Mouse (Mus musculus): ENCODE data around the gene Cox4i1. TPM values are rescaled to one million over a fixed set of nuclear protein-coding genes. Genes with fewer than 3 reads are reported as not detected.

Gene Cox4i1
- polyA plus RNA-seq, 1 experiment from 2014 or later: 2,414 TPM

- no peaks in the 10 kb centered on the region for H3K36me3 ChIP-seq (ENCODE audit: control insufficient read depth, insufficient read depth)
- no peak for ATAC-seq (replicated peaks; ENCODE audit: extremely low read depth, insufficient read depth, low FRiP score)
- no peak overlapping the region for H3K9ac ChIP-seq (ENCODE audit: low read length)
- H3K9me3 ChIP-seq (replicated peaks; ENCODE audit: control insufficient read depth, low read length): no peaks in the 10 kb centered on the region
- H3K27ac ChIP-seq (ENCODE audit: low read length): no peak overlapping the region
- H3K27me3 ChIP-seq (ENCODE audit: control insufficient read depth, insufficient read depth, low read length): peaks cover 11% of the 10 kb centered on the region
- no peak overlapping the region for H3K4me3 ChIP-seq (ENCODE audit: low read length)
- H3K4me1 ChIP-seq (ENCODE audit: control insufficient read depth, insufficient read depth, low read length): peaks cover 1% of the 10 kb centered on the region; the same call in 1 of the 2 replicates
- WGBS: 60% methylated on average over 5 of the region's 5 CpGs
- no peak overlapping the region for H3K4me2 ChIP-seq (ENCODE audit: low read depth, low read length)
Measured at GRCm38 (mm10) chr8:120685097-120685496, 17.1 kb downstream of the Cox4i1 start.

- no peak for ATAC-seq (replicated peaks; ENCODE audit: extremely low read depth, insufficient read depth, low FRiP score)
- H3K27me3 ChIP-seq (ENCODE audit: control insufficient read depth, insufficient read depth, low read length): peaks cover 11% of the 10 kb centered on the region
- H3K4me1 ChIP-seq (ENCODE audit: control insufficient read depth, insufficient read depth, low read length): no peaks in the 10 kb centered on the region
- H3K36me3 ChIP-seq (ENCODE audit: control insufficient read depth, insufficient read depth): no peaks in the 10 kb centered on the region
- H3K27ac ChIP-seq (ENCODE audit: low read length): no peak overlapping the region
- no peak overlapping the region for H3K4me2 ChIP-seq (ENCODE audit: low read depth, low read length)
- no peak overlapping the region for H3K4me3 ChIP-seq (ENCODE audit: low read length)
- no peak overlapping the region for H3K9ac ChIP-seq (ENCODE audit: low read length)
- 78% methylated on average over 8 of the region's 8 CpGs for WGBS
- H3K9me3 ChIP-seq (replicated peaks; ENCODE audit: control insufficient read depth, low read length): no peaks in the 10 kb centered on the region
Measured at GRCm38 (mm10) chr8:120685591-120685990, 17.6 kb downstream of the Cox4i1 start.

GRCm38 (mm10) chr8:120686051-120686450 lies 18.0 kb downstream of the Cox4i1 start:
- H3K27me3 ChIP-seq (ENCODE audit: control insufficient read depth, insufficient read depth, low read length): peaks cover 11% of the 10 kb centered on the region
- 77% methylated on average over 13 of the region's 13 CpGs for WGBS

GRCm38 (mm10) chr8:120686576-120686975 lies 18.6 kb downstream of the Cox4i1 start:
- Histone ChIP-seq H3K4me2 (ENCODE audit: low read depth, low read length) (no peak overlapping the region), H3K9me3 (replicated peaks; ENCODE audit: control insufficient read depth, low read length) (no peaks in the 10 kb centered on the region), H3K4me1 (ENCODE audit: control insufficient read depth, insufficient read depth, low read length) (no peaks in the 10 kb centered on the region), H3K9ac (ENCODE audit: low read length) (no peak overlapping the region), H3K36me3 (ENCODE audit: control insufficient read depth, insufficient read depth) (no peaks in the 10 kb centered on the region), H3K4me3 (ENCODE audit: low read length) (no peak overlapping the region), H3K27ac (ENCODE audit: low read length) (no peak overlapping the region), H3K27me3 (ENCODE audit: control insufficient read depth, insufficient read depth, low read length) (peaks cover 11% of the 10 kb centered on the region)
- WGBS: 84% methylated on average over 5 of the region's 5 CpGs
- ATAC-seq (replicated peaks; ENCODE audit: extremely low read depth, insufficient read depth, low FRiP score): no peak

More at GRCm38 (mm10) chr8:120686051-120686450, 18.0 kb downstream of the Cox4i1 start:
- Histone ChIP-seq H3K36me3 (ENCODE audit: control insufficient read depth, insufficient read depth) (no peaks in the 10 kb centered on the region), H3K9ac (ENCODE audit: low read length) (no peak overlapping the region), H3K4me2 (ENCODE audit: low read depth, low read length) (no peak overlapping the region), H3K27ac (ENCODE audit: low read length) (no peak overlapping the region), H3K4me3 (ENCODE audit: low read length) (no peak overlapping the region), H3K9me3 (replicated peaks; ENCODE audit: control insufficient read depth, low read length) (no peaks in the 10 kb centered on the region), H3K4me1 (ENCODE audit: control insufficient read depth, insufficient read depth, low read length) (no peaks in the 10 kb centered on the region)
- no peak for ATAC-seq (replicated peaks; ENCODE audit: extremely low read depth, insufficient read depth, low FRiP score)

GRCm38 (mm10) chr8:120687786-120688185 lies 19.8 kb downstream of the Cox4i1 start:
- H3K4me1 ChIP-seq (ENCODE audit: control insufficient read depth, insufficient read depth, low read length): no peaks in the 10 kb centered on the region
- 54% methylated on average over 8 of the region's 8 CpGs for WGBS
- H3K4me3 ChIP-seq (ENCODE audit: low read length): no peak overlapping the region
- peaks cover 11% of the 10 kb centered on the region for H3K27me3 ChIP-seq (ENCODE audit: control insufficient read depth, insufficient read depth, low read length)
- no peaks in the 10 kb centered on the region for H3K36me3 ChIP-seq (ENCODE audit: control insufficient read depth, insufficient read depth)
- no peaks in the 10 kb centered on the region for H3K9me3 ChIP-seq (replicated peaks; ENCODE audit: control insufficient read depth, low read length)
- no peak overlapping the region for H3K9ac ChIP-seq (ENCODE audit: low read length)
- H3K4me2 ChIP-seq (ENCODE audit: low read depth, low read length): no peak overlapping the region
- H3K27ac ChIP-seq (ENCODE audit: low read length): no peak overlapping the region
- no peak for ATAC-seq (replicated peaks; ENCODE audit: extremely low read depth, insufficient read depth, low FRiP score)

GRCm38 (mm10) chr8:120688511-120688910 lies 20.5 kb downstream of the Cox4i1 start:
- H3K4me1 ChIP-seq (ENCODE audit: control insufficient read depth, insufficient read depth, low read length): no peaks in the 10 kb centered on the region
- 77% methylated on average over 7 of the region's 7 CpGs for WGBS
- H3K9ac ChIP-seq (ENCODE audit: low read length): no peak overlapping the region
- no peak for ATAC-seq (replicated peaks; ENCODE audit: extremely low read depth, insufficient read depth, low FRiP score)
- no peak overlapping the region for H3K4me3 ChIP-seq (ENCODE audit: low read length)
- no peaks in the 10 kb centered on the region for H3K9me3 ChIP-seq (replicated peaks; ENCODE audit: control insufficient read depth, low read length)
- H3K27ac ChIP-seq (ENCODE audit: low read length): no peak overlapping the region
- H3K36me3 ChIP-seq (ENCODE audit: control insufficient read depth, insufficient read depth): no peaks in the 10 kb centered on the region
- H3K27me3 ChIP-seq (ENCODE audit: control insufficient read depth, insufficient read depth, low read length): peaks cover 11% of the 10 kb centered on the region
- H3K4me2 ChIP-seq (ENCODE audit: low read depth, low read length): no peak overlapping the region

GRCm38 (mm10) chr8:120692934-120693333 lies 24.9 kb downstream of the Cox4i1 start:
- no peak overlapping the region for H3K4me2 ChIP-seq (ENCODE audit: low read depth, low read length)
- peaks cover 9% of the 10 kb centered on the region; the same call in 1 of the 2 replicates for H3K27me3 ChIP-seq (ENCODE audit: control insufficient read depth, insufficient read depth, low read length)
- no peak overlapping the region for H3K27ac ChIP-seq (ENCODE audit: low read length)
- no peaks in the 10 kb centered on the region for H3K9me3 ChIP-seq (replicated peaks; ENCODE audit: control insufficient read depth, low read length)
- no peaks in the 10 kb centered on the region for H3K36me3 ChIP-seq (ENCODE audit: control insufficient read depth, insufficient read depth)
- WGBS: 64% methylated on average over 4 of the region's 4 CpGs
- no peak overlapping the region for H3K4me3 ChIP-seq (ENCODE audit: low read length)
- H3K4me1 ChIP-seq (ENCODE audit: control insufficient read depth, insufficient read depth, low read length): peaks cover 21% of the 10 kb centered on the region
- ATAC-seq (replicated peaks; ENCODE audit: extremely low read depth, insufficient read depth, low FRiP score): no peak
- H3K9ac ChIP-seq (ENCODE audit: low read length): no peak overlapping the region

GRCm38 (mm10) chr8:120693861-120694493 lies 26.0 kb downstream of the Cox4i1 start:
- Histone ChIP-seq H3K4me1 (ENCODE audit: control insufficient read depth, insufficient read depth, low read length) (peaks cover 23% of the 10 kb centered on the region), H3K4me2 (ENCODE audit: low read depth, low read length) (peak overlapping the region; percentile 3; the same call in 1 of the 2 replicates), H3K4me3 (ENCODE audit: low read length) (no peak overlapping the region), H3K27me3 (ENCODE audit: control insufficient read depth, insufficient read depth, low read length) (peaks cover under 1% of the 10 kb centered on the region; the same call in 1 of the 2 replicates), H3K36me3 (ENCODE audit: control insufficient read depth, insufficient read depth) (no peaks in the 10 kb centered on the region), H3K9ac (ENCODE audit: low read length) (no peak overlapping the region), H3K27ac (ENCODE audit: low read length) (no peak overlapping the region), H3K9me3 (replicated peaks; ENCODE audit: control insufficient read depth, low read length) (no peaks in the 10 kb centered on the region)
- peak; percentile 20 for ATAC-seq (replicated peaks; ENCODE audit: extremely low read depth, insufficient read depth, low FRiP score)
- WGBS: 22% methylated on average over 22 of the region's 22 CpGs

- peaks cover 28% of the 10 kb centered on the region for H3K4me1 ChIP-seq (ENCODE audit: control insufficient read depth, insufficient read depth, low read length)
- peak overlapping the region; percentile 65 for H3K27ac ChIP-seq (ENCODE audit: low read length)
- H3K9ac ChIP-seq (ENCODE audit: low read length): no peak overlapping the region
- no peak overlapping the region for H3K4me3 ChIP-seq (ENCODE audit: low read length)
- no peaks in the 10 kb centered on the region; the same call in none of the 2 replicates for H3K27me3 ChIP-seq (ENCODE audit: control insufficient read depth, insufficient read depth, low read length)
- no peaks in the 10 kb centered on the region for H3K36me3 ChIP-seq (ENCODE audit: control insufficient read depth, insufficient read depth)
- 26% methylated on average over 13 of the region's 13 CpGs for WGBS
- H3K4me2 ChIP-seq (ENCODE audit: low read depth, low read length): no peak overlapping the region
- H3K9me3 ChIP-seq (replicated peaks; ENCODE audit: control insufficient read depth, low read length): no peaks in the 10 kb centered on the region
- peak; percentile 50 for ATAC-seq (replicated peaks; ENCODE audit: extremely low read depth, insufficient read depth, low FRiP score)
Measured at GRCm38 (mm10) chr8:120696401-120697153, 28.6 kb downstream of the Cox4i1 start.

All from heart, embryonic 16.5 days (tissue).